Mouse (Mus musculus): ENCODE measurements around the gene Ybey.

Ybey gene

DNA sequence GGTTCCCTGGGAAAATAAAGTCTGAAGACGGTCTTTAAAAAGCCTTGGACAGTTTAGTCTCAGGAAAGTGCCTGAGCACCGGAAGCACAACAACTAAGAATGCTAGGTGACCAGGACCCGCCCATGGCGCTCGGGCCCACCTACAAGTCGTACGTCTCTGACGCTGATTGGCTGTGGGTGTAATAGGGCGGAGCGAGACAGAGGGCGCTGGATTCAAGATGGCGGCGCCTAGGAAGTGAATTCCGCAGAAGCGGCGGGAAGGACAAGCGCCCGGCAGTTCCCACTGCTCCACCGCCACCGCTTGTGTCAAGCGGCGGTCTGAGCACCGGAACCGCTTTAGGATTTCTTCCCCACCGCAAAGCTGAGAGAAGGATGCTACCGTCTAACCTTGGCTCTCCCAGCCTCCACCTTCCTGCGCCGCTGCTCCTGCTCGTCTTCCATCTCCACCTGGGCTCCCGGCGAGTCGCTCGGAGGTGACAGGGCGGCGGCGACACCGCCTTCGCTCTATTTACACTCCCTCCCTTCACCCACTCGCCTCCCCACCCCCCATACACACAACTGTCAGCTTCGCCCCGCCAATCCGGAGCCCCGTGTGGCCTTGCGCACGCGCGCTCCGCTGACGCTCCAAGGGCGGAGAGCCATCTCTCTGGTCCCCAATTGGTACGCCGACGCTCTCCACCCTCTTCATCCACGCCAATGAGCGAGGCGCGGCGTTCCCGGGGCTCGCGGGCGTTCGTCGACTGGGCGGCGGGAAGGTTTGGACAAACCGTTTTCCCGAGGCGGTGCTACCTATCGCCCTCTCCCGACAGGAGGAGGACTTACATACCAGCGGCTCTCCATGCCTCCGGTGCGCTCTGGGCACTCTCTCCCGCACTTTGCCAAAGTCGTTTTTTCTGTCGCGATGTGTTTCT, 26.5 kb downstream of the Ybey start, which contains the start of gene Pcnt:
Gene Pcnt (minus strand): TSS at position 609 of the 911 bp plus-strand sequence.
- peak; percentile 99 for DNase-seq (ENCODE audit: inconsistent ontology term)

DNA sequence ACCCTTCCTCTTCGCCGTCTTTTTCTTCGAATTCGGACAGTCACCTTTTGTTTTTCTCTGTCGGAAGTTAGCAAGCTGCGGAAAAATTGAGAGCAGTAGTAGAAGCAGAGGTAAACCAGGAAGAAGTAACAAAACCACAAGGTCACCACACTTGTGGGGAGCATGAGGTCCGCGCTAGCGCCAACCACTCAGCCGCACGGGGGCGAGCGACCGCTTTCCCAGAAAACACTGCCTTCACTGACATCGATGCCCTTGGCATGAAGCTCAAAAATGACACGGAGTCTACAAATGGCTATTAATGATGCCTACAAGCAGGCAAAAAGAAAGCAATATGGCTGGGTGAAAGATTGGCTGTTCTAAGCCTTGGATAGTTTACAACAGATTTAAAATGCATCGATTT, 28.6 kb downstream of the Ybey start, which contains the start of gene AC141477.1:
Gene AC141477.1 (minus strand): TSS at position 164 of the 400 bp plus-strand sequence.
- DNase-seq (ENCODE audit: inconsistent ontology term), result no peak

DNA sequence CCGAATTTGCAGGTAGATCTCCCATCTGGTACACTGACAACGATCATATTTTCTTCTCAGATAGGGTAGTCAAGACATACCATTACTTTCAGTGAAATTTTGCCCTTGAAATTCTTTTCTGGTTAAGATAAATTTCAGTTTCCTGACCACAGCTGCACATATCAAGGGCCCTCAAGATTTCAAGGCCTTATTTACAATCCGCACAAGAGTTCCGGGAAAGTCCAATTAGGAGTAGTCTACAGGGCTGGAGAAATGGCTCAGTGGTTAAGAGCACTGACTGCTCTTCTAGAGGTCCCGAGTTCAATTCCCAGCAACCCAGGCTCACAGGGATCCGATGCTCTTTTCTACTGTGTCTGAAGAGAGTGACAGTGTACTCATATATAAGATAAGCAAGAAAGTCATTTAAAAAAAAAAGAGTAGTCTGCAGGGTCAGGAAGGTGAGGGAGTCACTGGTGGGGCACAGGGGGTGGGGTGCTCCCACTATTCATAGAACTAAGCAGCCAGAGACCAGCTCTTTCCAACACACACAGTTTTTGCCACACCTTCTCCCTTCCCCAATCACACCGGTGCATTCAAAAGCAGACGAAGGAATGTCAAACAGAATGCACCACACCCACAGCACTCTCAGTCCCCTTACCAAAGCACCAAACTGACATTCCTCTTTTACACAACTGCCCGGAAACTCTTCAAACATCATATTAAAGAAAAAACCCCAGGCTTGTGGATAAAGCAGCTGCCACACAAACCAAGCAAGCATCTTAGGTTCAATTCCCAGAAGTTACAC, 29.6 kb downstream of the Ybey start:
- DNase-seq (ENCODE audit: inconsistent ontology term), result no peak

DNA sequence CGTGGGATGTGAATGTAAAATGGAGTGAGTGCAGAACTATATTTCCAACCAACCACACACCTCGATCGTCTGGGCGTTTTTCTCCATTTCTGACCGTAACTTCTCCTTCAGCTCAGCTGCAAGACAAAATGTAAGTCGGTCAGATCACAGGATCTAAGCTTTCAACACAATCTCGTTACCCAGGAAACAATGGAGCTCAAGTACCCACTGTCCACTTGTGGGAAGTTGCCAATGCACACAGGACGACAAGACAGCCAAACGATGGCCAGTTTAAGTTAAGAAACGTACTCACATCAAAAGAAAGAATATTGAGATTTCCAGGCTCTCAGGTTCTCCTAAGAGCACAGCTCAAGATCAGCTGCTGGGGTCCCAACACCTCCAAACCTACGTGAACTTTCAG, 35.0 kb downstream of the Ybey start:
- DNase-seq (ENCODE audit: inconsistent ontology term), result no peak

DNA sequence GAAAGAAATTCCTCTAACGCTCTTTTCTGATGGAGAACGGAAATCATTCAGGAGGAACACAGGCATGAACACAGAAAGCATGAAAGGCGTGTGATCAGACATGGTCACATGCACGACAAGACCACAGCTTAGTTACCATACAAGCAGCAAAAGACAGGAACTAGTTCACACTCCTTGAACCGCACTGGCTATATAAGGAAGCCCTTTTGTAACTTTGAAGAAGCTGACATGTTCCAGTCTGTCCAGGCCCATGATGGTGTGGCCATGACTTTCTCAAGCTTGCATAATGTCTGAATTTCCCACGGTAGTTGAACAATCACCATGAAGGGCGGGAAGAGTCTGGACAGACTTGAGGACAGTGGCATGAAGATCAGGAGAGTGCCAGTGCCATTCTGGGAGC, 43.2 kb downstream of the Ybey start:
- DNase-seq (ENCODE audit: inconsistent ontology term), result no peak

DNA sequence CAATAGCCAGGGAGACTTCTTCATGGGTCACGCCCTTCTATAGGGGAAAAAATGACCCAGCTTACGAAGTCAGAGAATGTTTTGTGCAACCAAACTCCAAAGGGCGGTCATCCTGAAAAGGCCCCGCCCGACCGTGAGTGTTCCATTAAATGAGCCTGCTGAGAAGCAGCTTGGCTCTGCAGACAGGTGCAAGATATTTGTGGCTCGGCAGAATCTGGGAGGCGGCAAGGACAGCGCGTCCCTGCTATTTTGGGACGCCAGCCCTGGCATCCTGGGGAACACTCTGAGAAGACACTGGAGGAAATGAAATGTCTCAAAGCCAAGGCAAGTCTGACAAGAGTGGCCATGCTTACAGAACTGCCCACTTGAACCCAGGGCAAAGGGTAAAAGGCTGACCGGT, 52.1 kb downstream of the Ybey start:
- DNase-seq (ENCODE audit: inconsistent ontology term), result no peak
